Mouse (Mus musculus) midbrain, embryonic 11.5 days (tissue): ENCODE results near the gene Exosc5. TPM values are rescaled to one million over a fixed set of nuclear protein-coding genes. Genes with fewer than 3 reads are reported as not detected.
A peak's percentile ranks its signal among the peaks of the same experiment; 100 is the strongest.

Experiments used
- ATAC-seq: fragments of 200-750 bp; cut with Nextera tagmentation; 2 replicates; pipeline ENCODE4 v1.8.0; 2017; ENCODE audit warnings: moderate TSS enrichment, moderate library complexity; ENCODE audit not compliant: low FRiP score
- DNase-seq: peaks from one replicate; pipeline ENCODE4 v3.0.0; 2015; ENCODE audit warnings: low spot score; ENCODE audit errors: missing footprints
- H3K27ac ChIP-seq: fragments of 300-500 bp; sonication (generic); 2 replicates; pipeline ENCODE4 v1.5.1; 2014; ENCODE audit warnings: low read depth, low read length
- H3K27me3 ChIP-seq: fragments of 300-500 bp; sonication (generic); 2 replicates; pipeline ENCODE4 v1.6.1; 2014; ENCODE audit warnings: mild to moderate bottlenecking, low read length, moderate library complexity, mixed read lengths; ENCODE audit not compliant: control insufficient read depth, insufficient read depth
- H3K36me3 ChIP-seq: fragments of 300-500 bp; sonication (generic); 2 replicates; pipeline ENCODE4 v1.6.1; 2014; ENCODE audit warnings: mild to moderate bottlenecking, low read length, moderate library complexity, mixed read lengths; ENCODE audit not compliant: control insufficient read depth, insufficient read depth
- H3K4me1 ChIP-seq: fragments of 300-500 bp; sonication (generic); 2 replicates; pipeline ENCODE4 v1.6.1; 2014; ENCODE audit warnings: low read length; ENCODE audit not compliant: control insufficient read depth, insufficient read depth
- H3K4me2 ChIP-seq: fragments of 300-500 bp; sonication (generic); 2 replicates; pipeline ENCODE4 v1.6.1; 2014; ENCODE audit warnings: mild to moderate bottlenecking, moderate library complexity
- H3K4me3 ChIP-seq: fragments of 300-500 bp; sonication (generic); 2 replicates; pipeline ENCODE4 v1.5.1; 2014; ENCODE audit warnings: low read depth, low read length
- H3K9ac ChIP-seq: fragments of 300-500 bp; sonication (generic); 2 replicates; pipeline ENCODE4 v1.6.1; 2014; ENCODE audit warnings: low read length
- H3K9me3 ChIP-seq: fragments of 300-500 bp; sonication (generic); 2 replicates; pipeline ENCODE4 v1.6.1; 2016; ENCODE audit warnings: low read length; ENCODE audit not compliant: control insufficient read depth
- WGBS: fragments of 180-500 bp; shearing (Covaris S2); extraction: QIAGEN DNeasy Blood & Tissue Kit; methylation state at CpG from one replicate; pipeline ENCODE4 v1.1.7; 2014; 5-methylcytosine and 5-hydroxymethylcytosine counted together
- polyA plus RNA-seq: library from polyadenylated mRNA; unstranded; fragments of >200 nt; fragmentation: Nextera tagmentation; extraction: Ambion mirVana; gene quantifications from 2 replicates; pipeline ENCODE4 v1.2.1, GENCODE M21; 2014

The Exosc5 gene
- polyA plus RNA-seq, 1 experiment from 2014 or later: 46.4 TPM

GRCm38 (mm10) chr7:25619722-25619991 lies 39.3 kb upstream of the Exosc5 start:
- Histone ChIP-seq H3K9ac (peak overlapping the region; percentile 49), H3K4me1 (no peaks in the 10 kb centered on the region; the same call in 1 of the 2 replicates), H3K36me3 (no peaks in the 10 kb centered on the region), H3K9me3 (no peaks in the 10 kb centered on the region), H3K27me3 (no peaks in the 10 kb centered on the region), H3K4me2 (peak overlapping the region; percentile 58), H3K27ac (no peak overlapping the region), H3K4me3 (peak overlapping the region; percentile 53)
- DNase-seq: no peak
- ATAC-seq: no peak
- WGBS: 19% methylated on average over 5 of the region's 5 CpGs

GRCm38 (mm10) chr7:25620101-25620500 lies 38.9 kb upstream of the Exosc5 start:
- WGBS: 92% methylated on average over 5 of the region's 5 CpGs
- H3K9me3 ChIP-seq: no peaks in the 10 kb centered on the region
- H3K4me3 ChIP-seq: no peak overlapping the region
- no peak overlapping the region for H3K4me2 ChIP-seq
- no peak overlapping the region for H3K27ac ChIP-seq
- H3K27me3 ChIP-seq: no peaks in the 10 kb centered on the region
- ATAC-seq (no peak), DNase-seq (no peak)
- H3K9ac ChIP-seq: no peak overlapping the region
- H3K4me1 ChIP-seq: no peaks in the 10 kb centered on the region; the same call in 1 of the 2 replicates
- no peaks in the 10 kb centered on the region for H3K36me3 ChIP-seq

DNA sequence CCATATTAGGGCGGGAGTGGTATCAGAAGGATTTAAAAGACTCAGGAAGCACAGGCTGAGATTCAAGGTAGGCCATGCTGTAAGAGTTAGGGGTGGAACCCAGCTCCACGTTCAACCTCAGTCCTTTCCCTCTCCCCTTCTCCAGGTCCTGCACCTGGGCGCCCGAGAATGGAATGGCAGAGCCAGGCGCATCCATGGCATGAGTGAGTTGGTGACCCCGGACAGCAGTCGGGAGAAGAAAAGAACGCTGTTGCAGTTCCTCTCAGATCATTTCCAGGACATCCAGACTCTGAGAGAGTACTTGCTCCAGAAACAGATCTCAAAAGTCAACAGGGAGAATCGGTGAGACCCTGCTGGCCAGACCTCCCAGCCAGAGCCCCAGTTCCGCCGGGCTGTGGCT lies 38.2 kb upstream of the Exosc5 start:
- WGBS: 88% methylated on average over 11 of the region's 11 CpGs
- H3K4me2 ChIP-seq: no peak overlapping the region
- H3K36me3 ChIP-seq: no peaks in the 10 kb centered on the region

GRCm38 (mm10) chr7:25623857-25624370 lies 35.0 kb upstream of the Exosc5 start:
- Histone ChIP-seq H3K9ac (no peak overlapping the region), H3K27me3 (peaks cover 3% of the 10 kb centered on the region; the same call in 1 of the 2 replicates)
- 83% methylated on average over 11 of the region's 11 CpGs for WGBS

More for the DNA sequence above, 38.2 kb upstream of the Exosc5 start:
- Histone ChIP-seq H3K27me3 (no peaks in the 10 kb centered on the region), H3K9ac (no peak overlapping the region), H3K27ac (no peak overlapping the region), H3K4me1 (no peaks in the 10 kb centered on the region; the same call in 1 of the 2 replicates), H3K4me3 (no peak overlapping the region), H3K9me3 (no peaks in the 10 kb centered on the region)
- DNase-seq: no peak
- ATAC-seq: no peak

DNA sequence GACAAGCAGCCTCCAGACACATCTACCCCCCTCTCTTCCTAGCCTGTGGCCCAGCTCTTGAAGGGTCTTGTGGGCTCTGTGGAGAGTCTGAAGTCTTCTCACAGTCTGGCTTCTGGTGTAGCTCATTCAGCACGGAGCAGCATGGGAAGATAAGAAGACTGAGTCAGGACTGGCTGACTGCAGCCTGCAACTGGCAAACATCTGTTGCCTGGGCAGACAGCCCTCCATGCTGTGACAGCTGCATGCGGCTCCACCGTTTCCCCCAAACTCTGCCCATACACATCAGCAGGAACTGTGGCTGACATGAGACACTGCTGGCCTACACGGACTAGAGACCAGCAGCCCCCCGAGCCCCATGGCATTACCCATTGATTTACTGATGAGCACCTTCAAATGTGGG lies 34.1 kb upstream of the Exosc5 start:
- Histone ChIP-seq H3K4me2 (no peak overlapping the region), H3K4me3 (no peak overlapping the region), H3K27me3 (peaks cover 3% of the 10 kb centered on the region; the same call in 1 of the 2 replicates), H3K9me3 (no peaks in the 10 kb centered on the region), H3K9ac (no peak overlapping the region), H3K36me3 (no peaks in the 10 kb centered on the region), H3K4me1 (peaks cover 8% of the 10 kb centered on the region), H3K27ac (no peak overlapping the region)
- 79% methylated on average over 5 of the region's 5 CpGs for WGBS
- DNase-seq: no peak
- ATAC-seq: no peak

More at GRCm38 (mm10) chr7:25623857-25624370, 35.0 kb upstream of the Exosc5 start:
- Histone ChIP-seq H3K36me3 (no peaks in the 10 kb centered on the region), H3K4me2 (no peak overlapping the region), H3K4me3 (no peak overlapping the region), H3K4me1 (peaks cover 8% of the 10 kb centered on the region), H3K9me3 (no peaks in the 10 kb centered on the region), H3K27ac (no peak overlapping the region)
- ATAC-seq (no peak), DNase-seq (no peak)

DNA sequence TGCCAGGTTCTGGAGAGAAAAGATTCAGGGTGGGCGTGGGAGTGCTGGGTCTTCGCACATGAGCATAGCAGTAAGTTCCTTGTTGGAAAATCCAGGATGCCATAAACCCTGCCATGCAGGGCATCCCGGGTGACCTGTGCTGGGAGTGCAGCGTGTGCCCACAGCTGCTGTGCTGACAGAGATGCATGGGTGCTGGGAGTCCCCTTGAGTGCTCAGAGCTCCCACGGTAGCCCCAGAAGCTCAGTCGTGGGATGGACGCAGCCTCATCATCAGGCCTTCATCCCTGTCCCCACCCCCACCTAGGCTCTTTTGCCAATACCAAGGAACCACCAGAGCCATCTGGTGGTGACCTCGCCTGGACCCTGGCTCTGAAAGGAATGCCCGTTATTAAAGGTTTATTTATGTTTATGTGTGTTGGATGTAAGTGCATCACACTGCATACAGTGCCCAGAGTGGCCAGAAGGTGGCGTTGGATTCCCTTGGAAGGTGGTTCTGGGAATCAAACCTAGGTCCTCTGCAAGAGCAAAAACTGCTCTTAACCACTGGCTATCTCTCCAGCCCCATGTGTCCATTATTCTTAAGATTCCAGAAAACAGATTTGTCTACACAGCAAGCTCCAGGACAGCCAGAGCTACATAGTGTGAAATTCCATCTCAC lies 33.2 kb upstream of the Exosc5 start:
- WGBS: 72% methylated on average over 10 of the region's 10 CpGs
- H3K4me2 ChIP-seq: no peak overlapping the region
- no peak overlapping the region for H3K27ac ChIP-seq
- no peaks in the 10 kb centered on the region for H3K36me3 ChIP-seq
- H3K4me1 ChIP-seq: peaks cover 8% of the 10 kb centered on the region
- H3K9me3 ChIP-seq: no peaks in the 10 kb centered on the region
- no peak overlapping the region for H3K4me3 ChIP-seq
- no peak overlapping the region for H3K9ac ChIP-seq
- peaks cover 3% of the 10 kb centered on the region; the same call in 1 of the 2 replicates for H3K27me3 ChIP-seq
- ATAC-seq (no peak), DNase-seq (no peak)

- peak within 1 kb of the TSS; percentile 18 for H3K4me3 ChIP-seq
- ATAC-seq: no peak
- peaks cover 8% of the 10 kb centered on the region for H3K4me1 ChIP-seq
- peak within 1 kb of the TSS; percentile 43 for H3K4me2 ChIP-seq
- peak within 1 kb of the TSS; percentile 42; the same call in 1 of the 2 replicates for H3K9ac ChIP-seq
- peaks cover 3% of the 10 kb centered on the region; the same call in 1 of the 2 replicates for H3K27me3 ChIP-seq
- H3K9me3 ChIP-seq: no peaks in the 10 kb centered on the region
- H3K36me3 ChIP-seq: no peaks in the 10 kb centered on the region
- H3K27ac ChIP-seq: no peak within 1 kb of the TSS
- no peak for DNase-seq
- WGBS: 21% methylated on average over 29 of the region's 29 CpGs
Measured at GRCm38 (mm10) chr7:25626509-25627430, 32.2 kb upstream of the Exosc5 start, which contains the start of gene B3gnt8. B3gnt8 (plus strand) TSS chr7:25626654.

DNA sequence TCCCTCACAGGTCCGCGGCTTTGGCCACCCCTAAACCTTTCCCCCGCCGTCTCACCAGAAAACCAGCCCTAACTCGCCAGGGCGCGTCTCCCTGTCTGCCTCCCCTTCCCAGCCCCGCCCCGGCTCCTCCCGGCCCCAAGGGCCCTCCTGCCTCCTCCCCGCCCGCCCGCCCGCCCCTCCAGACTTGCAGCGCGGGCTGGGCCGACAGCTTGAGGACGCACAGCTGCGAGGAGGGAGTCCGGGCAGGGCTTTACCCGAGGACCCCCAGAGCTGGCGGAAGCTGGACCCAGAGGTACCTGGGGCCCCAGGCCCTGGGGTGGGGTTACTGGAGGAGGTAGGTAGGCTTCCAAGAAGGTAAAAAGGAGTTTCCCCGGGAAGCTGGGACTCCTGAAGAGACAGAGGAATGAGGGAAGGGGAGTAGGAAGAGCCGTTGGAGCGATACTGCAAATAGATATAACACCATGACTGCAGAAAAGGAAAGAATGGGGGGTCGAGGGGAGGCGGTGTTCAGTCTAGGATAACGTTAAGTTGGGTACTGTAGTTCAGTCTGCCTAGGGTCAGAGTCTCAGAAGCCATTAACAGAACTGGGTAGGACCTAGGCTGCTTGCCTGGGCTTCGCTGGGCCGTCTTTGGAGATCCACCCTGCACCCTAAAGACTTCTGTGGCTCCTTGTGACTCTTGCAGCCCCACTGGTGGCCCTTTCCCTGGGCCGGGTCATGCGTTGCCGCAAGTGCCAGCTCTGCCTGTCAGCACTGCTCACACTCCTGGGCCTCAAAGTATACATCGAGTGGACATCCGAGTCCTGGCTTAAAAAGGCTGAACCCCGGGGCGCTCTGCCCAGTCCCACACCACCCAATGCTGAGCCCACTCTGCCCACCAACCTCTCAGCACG lies 31.3 kb upstream of the Exosc5 start:
- peaks cover 8% of the 10 kb centered on the region for H3K4me1 ChIP-seq
- no peak overlapping the region for H3K27ac ChIP-seq
- DNase-seq: peak; percentile 90
- peak overlapping the region; percentile 43 for H3K4me2 ChIP-seq
- H3K9ac ChIP-seq: peak overlapping the region; percentile 42; the same call in 1 of the 2 replicates
- H3K9me3 ChIP-seq: no peaks in the 10 kb centered on the region
- WGBS: 19% methylated on average over 38 of the region's 38 CpGs
- ATAC-seq: peak; percentile 52
- no peaks in the 10 kb centered on the region for H3K36me3 ChIP-seq
- peaks cover 3% of the 10 kb centered on the region; the same call in 1 of the 2 replicates for H3K27me3 ChIP-seq
- H3K4me3 ChIP-seq: peak overlapping the region; percentile 18
